Mouse (Mus musculus) retina, adult 2 months (tissue): Measurements from ENCODE around the gene Cetn2.

ENCODE experiments used
- DNase-seq: peaks from one replicate; pipeline ENCODE4 v3.0.0-alpha.2; 2012; ENCODE audit warnings: low read depth, low spot score

The Cetn2 gene

DNA sequence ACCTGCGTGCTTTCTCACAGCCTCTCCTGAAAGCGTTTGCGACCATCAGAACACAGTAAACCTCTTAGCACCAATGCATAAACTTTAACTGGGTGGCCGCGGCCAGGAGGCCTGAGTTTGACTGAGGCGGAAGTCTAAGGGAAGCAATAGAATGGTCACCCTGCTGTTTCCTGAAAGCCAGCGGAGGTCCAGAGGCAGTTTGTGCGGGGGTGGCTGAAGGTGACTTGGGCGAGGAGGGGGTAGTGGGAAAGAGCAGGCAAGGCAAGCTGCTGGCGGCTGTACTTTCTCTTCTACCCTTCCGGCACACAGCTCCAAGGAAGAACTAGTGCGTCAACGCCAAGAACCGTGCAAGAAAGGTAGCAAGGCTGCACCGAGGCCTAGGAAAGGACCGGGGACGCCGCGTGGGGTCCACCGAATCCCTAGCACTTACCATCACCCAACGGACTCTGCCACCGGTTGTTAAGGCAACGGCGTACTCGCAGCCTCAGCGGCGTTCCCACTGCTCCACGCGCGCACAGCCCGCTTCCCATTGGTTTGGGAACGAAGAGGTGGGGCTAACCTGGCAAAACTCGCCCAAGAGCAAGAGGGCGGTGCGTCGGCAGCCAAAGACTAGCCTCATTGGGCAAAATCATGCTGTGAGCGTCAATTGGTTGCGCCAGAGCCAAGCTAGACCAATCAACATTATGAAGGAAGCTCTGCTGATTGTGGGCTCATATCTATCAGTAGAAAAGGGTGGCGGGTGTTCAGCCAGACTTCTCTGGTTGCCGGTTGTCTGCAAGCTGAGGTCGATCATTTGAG, at the start of gene Cetn2, which contains the start of gene Nsdhl:
Cetn2 (minus strand) TSS at position 528 of the 798 bp plus-strand sequence.
Nsdhl (plus strand) TSS at position 674 of the 798 bp plus-strand sequence.
- peak; percentile 66 for DNase-seq

DNA sequence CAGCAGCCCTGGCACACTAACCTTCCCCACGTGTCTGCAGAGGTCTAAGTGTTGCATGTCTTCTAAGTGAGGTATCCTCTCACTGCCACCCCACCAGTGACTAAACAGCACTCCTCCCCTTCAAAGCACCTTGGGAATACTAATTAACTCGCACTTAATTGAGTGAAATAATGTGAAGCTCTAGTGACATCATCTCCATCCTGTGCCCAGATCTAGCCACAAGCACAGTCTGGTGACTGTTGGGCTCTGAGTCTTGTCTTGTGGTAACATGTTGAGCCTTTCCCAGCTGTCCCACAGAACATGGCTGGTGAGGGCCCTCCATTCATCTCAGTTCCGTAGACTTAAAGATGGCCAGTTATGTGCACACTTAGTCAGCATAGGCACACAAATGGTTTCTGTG, 44.5 kb upstream of the Cetn2 start:
- no peak for DNase-seq

DNA sequence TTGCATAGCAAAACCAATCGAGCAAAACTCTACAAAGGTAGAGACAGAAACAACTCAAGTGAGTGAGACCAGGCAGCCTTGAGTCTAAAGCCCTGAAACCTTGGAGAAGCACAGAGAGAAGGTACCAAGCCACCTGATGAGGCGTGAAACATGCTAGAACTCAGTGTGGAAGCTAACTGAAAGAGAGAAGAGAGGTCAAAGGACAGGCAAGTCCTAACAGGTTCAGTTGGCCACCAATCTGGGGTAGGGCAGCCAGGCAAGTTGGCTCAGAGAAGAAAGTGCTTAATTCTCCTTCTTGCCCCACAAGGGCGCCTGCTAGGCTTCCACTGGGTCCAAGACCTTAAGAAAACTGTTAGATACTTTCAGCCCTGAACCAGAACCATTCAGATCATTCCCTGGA, 43.3 kb upstream of the Cetn2 start:
- DNase-seq = no peak

DNA sequence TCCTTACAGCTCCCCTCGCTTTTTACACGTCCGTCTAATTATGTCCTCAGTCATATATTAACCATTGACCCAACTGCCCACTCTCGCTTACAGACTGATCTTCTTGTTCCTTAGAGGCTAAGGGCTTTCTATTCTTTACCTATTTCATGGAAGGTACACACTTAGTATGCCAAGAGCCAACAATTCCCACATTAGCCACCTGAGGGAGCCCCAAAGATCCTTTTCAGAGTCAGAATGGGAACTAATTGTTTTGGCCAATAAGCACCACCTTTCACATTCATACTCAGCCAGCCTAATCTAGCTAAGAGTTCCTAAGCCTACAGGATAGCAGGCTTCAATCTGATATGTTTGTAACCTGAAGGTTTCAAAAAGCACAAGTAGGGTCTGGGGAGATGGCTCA, 42.2 kb upstream of the Cetn2 start:
- no peak for DNase-seq

DNA sequence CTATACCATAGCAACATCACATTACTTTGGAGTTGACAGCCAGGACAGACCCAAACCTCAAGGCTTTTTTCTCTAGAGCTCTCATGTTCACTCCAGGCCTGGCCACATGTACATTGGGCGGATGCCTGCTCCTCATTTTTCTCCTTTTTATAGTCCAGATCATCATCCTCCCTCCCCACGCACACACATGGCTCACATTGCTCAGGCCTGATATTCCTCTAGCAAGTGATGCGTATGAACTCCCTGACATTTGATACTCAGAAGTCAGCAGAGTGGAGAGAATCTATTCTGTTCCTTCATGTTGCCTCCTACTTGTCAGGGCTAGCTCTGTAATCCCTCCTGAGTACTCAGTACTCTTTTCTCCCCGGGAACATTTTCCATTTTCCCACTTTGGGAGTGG, 38.3 kb upstream of the Cetn2 start:
- no peak for DNase-seq

DNA sequence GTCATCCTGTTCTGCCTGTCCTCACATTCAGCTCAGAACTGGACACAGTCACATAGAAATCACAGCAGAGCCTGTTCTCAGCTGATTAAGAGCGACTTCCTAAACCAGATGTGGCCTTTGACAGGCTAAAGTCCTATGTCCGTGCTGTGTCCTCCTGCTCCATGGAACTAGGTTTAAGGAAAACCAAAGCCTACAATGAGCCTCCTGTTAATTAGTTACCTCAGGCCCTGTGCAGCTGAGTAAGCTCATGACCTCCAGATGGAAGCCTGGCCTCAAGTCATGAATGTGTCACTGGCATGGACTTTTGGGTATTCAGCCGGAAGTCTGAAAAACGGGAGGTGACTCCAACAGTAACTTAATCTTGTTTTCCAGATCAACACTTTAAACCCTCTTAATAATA, 35.3 kb upstream of the Cetn2 start:
- no peak for DNase-seq

DNA sequence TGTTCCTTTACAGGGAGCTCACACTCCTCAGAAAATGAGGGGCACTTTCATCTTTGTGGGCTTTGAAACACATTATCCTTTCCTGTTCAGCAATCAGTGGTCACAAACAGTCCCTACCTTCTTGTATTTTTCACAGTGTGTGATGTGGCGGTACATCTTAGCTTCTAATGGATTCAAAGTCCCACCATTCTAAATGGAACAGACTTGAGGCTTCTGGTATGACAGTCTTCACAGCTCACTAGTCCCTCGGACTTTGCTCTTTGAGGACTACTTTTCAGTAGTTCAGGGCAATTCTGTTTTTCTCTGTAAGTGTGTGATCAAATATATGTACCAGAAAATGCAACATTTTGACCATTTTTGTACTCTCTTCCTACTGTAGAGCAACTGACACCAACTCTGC, 3.2 kb upstream of the Cetn2 start:
- DNase-seq = no peak

DNA sequence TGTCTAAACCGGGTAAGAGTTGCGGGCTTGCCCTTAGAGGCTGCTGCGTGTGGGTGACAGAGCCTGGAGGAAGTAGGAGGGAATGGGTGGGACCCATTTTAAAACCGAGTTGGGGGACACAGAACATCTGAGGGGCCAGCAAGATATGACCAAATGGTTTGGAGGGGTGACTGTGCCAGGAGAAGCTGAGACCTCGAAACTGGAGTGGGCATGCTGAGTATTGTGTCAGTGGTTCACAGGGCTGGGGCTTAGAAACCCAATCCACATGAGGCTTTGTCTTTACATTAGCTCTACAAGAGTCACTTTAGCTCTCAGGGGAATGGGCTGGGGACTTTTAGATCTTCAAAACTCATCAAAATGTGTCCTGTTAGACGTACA, 460 bp upstream of the Cetn2 start:
- DNase-seq = no peak

DNA sequence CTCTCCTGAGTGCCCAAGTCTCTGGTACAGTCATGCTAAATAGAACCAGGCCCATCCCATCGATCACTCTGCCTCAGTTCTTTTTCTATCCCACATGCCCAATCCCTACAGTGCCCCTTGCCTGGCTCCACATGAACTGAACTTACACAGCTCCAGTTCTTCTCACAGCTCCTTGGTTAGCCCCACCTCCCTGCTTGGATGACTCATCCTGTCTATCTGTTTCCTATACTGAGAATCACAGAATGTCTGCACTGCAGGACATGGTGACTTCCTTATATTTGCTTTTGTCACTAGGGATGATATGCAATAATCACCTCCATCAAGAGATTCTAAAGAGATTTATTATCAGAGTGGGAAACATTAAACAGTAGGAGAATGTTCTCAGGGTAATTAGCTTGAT, 6.6 kb downstream of the Cetn2 start:
- DNase-seq = no peak

DNA sequence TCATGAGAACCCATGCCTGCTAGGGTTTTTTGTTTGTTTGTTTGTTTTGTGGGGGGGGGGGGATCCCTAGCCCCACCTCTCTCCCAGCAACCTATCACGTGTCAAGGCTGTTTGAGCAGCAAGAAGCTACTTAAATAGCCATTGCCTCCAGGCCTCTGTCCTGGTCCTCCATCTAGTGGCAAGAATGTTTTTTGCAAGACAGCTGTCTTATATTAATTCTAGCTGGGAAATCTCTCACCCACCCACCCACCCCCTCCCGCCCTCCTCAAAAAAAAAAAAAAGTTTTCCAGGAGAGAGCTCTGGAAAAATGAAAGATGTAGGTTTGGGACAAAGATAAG, 9.8 kb downstream of the Cetn2 start:
- peak; percentile 9 for DNase-seq

DNA sequence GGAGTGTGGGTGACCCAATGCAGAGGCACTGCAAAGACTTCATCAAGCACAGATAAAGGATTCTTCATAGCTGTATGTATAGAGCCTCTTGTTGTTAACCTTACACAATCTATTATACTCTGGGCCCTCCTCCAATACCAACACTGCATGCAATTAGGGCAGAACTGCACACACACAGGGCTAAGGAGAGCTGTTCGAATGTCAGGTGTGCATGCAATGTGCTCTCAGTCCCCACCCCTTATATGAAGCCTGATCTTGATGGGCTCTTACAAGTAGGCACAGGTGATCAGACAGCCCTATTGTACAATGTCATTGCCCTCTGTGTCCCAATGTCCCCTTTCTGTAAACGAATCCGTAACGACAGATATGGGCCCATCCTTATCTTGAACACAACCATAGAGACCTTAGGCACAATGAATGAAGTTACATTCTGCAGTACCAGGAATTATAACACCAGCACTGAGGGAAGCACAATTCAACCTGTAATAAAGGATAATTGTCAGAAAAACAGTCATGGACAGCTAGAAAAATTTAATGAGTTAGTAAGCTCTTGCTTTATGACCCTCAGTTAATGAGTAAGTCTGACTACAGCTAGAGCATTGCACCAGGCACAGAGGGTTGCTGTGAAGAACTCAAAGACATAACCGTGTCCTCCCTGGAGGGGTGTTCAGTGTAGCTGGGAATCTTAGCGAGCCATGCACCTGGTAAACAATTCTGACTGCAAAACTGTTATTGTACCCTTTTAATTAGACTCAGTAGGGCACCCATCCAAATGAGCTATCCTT, 10.4 kb downstream of the Cetn2 start:
- DNase-seq = no peak

DNA sequence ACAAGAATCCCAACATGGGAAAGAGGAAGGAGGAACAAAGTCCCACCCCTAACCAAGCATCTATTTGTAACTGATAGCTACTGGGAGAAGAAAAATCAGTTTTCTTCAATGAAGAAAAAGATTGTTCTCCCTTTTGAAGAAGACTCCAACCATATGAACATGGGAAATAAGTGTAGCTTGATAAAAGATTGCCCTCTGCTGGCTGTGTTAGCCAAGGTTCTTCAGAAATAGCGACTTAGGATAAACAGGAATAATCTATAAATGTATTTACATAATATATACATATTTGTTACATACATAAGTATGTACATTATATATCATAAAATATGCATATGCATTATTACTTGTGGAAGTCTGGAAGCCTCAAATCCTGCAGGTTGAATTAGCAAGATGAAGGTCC, 15.7 kb downstream of the Cetn2 start:
- DNase-seq = no peak

DNA sequence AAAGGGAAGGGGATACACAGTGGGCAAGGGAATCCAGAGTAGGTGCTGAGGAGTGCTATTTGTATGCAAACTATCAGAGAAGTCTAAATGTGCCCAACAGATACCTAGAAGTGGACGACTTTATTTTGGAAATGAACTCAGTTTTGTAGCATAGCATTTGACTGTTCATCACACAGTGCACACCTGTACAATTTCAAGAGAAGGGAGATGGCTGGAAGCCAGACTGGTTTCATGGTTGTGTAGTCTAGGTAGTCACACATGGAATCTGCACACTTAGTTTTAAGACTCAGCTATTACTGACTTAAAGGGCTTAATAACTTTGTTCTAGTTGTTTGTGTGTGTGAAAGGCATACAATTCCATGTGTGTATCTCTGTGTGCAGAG, 22.2 kb downstream of the Cetn2 start:
- DNase-seq = no peak

DNA sequence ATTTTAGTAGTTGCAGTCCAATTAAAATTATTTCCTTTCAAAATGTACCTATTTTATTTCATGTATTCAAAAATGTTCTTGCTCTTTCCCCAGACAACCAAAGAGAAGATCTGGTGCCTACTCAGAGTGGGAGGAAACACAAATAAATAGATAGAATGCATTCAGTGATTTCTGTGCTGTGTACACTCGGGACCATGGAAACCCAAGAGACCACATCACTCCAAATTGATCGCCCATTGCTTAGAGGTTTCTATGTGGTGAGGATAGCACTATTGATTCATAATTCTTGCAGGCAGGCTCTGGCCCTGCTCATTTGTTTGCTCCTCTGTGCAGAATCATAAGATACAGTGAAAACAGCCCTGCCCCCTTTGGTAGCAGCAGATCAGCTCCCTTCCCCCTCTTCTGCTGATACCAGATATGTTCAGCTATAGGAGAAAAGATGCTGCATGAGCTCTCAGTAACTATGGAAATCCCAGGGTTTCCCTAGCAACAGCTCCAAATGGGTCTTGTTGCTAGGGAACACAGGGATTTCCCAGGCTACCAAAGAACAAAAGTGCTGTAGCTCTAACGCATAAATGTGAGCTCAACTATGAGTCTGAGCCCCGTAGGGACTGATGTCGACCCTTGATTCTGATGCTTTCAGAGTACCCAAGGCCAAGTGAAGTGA, 22.7 kb downstream of the Cetn2 start:
- DNase-seq = no peak
